Mouse (Mus musculus) G1E (cell line): ENCODE results near the gene Cdkn2c. TPM values are rescaled to one million over a fixed set of nuclear protein-coding genes. Genes with fewer than 3 reads are reported as not detected.

Source experiments
- ATAC-seq: 2 replicates; pipeline ENCODE4 v1.8.0; 2016; ENCODE audit warnings: mild to moderate bottlenecking; ENCODE audit not compliant: insufficient number of reproducible peaks, poor library complexity, low FRiP score, severe bottlenecking; ENCODE audit errors: extremely low read depth
- DNase-seq: peaks from one replicate; pipeline ENCODE4 v3.0.0; 2012; ENCODE audit warnings: low spot score
- H3K27me3 ChIP-seq: 2 replicates; pipeline ENCODE4 v1.6.1; 2012; ENCODE audit warnings: mild to moderate bottlenecking, low read length, inconsistent platforms; ENCODE audit not compliant: insufficient read depth
- H3K36me3 ChIP-seq: replicated peaks from 2 replicates; pipeline ENCODE3; 2012; ENCODE audit warnings: mild to moderate bottlenecking, inconsistent platforms
- H3K4me1 ChIP-seq: 2 replicates; pipeline ENCODE4 v1.6.1; 2012; ENCODE audit warnings: low read depth, low read length, inconsistent platforms, mixed read lengths; ENCODE audit not compliant: insufficient read depth
- H3K4me3 ChIP-seq: 2 replicates; pipeline ENCODE4 v1.5.1; 2012; ENCODE audit warnings: low read depth, mild to moderate bottlenecking, inconsistent platforms, low read length, moderate library complexity, mixed read lengths
- H3K9me3 ChIP-seq: replicated peaks from 2 replicates; pipeline ENCODE4 v1.6.1; 2012; ENCODE audit warnings: inconsistent platforms
- CTCF ChIP-seq: IDR thresholded peaks from 2 replicates; pipeline ENCODE4 v1.5.1; 2012; ENCODE audit warnings: low read depth, low read length, inconsistent platforms, mixed read lengths
- GATA1 ChIP-seq: IDR thresholded peaks from 2 replicates; pipeline ENCODE4 v1.6.1; 2012; ENCODE audit warnings: borderline replicate concordance, low read length, inconsistent platforms, mixed read lengths
- GATA2 ChIP-seq: IDR thresholded peaks from 2 replicates; pipeline ENCODE4 v1.6.1; 2012; ENCODE audit warnings: low read depth, low read length, inconsistent platforms, borderline replicate concordance
- POLR2AphosphoS5 ChIP-seq: IDR thresholded peaks from 2 replicates; pipeline ENCODE4 v1.6.1; 2012; ENCODE audit warnings: low read depth, low read length, inconsistent platforms; ENCODE audit not compliant: insufficient replicate concordance
- TAL1 ChIP-seq: conservative IDR thresholded peaks from 2 replicates; pipeline ENCODE4 v1.6.1; 2012; ENCODE audit warnings: low read depth, low read length, inconsistent platforms, mixed read lengths
- polyA plus RNA-seq: library from polyadenylated mRNA; stranded (reverse); fragments of >175 nt; gene quantifications from 2 replicates; pipeline ENCODE4 v1.2.3, GENCODE M21; 2012
- total RNA-seq, 2 experiments: library from RNA; stranded (forward) in 1 of 2; stranded (reverse) in 1 of 2; fragments of 200-1000 nt in 1 of 2; fragments of >200 nt in 1 of 2; fragmentation: Nextera tagmentation in 1 of 2; gene quantifications; 2 replicates each; pipeline ENCODE4 v1.2.3; 2014 to 2017

Cdkn2c gene
- total and polyA plus RNA-seq, 3 experiments = 38.8 to 86.7 (median 53.6) TPM

DNA sequence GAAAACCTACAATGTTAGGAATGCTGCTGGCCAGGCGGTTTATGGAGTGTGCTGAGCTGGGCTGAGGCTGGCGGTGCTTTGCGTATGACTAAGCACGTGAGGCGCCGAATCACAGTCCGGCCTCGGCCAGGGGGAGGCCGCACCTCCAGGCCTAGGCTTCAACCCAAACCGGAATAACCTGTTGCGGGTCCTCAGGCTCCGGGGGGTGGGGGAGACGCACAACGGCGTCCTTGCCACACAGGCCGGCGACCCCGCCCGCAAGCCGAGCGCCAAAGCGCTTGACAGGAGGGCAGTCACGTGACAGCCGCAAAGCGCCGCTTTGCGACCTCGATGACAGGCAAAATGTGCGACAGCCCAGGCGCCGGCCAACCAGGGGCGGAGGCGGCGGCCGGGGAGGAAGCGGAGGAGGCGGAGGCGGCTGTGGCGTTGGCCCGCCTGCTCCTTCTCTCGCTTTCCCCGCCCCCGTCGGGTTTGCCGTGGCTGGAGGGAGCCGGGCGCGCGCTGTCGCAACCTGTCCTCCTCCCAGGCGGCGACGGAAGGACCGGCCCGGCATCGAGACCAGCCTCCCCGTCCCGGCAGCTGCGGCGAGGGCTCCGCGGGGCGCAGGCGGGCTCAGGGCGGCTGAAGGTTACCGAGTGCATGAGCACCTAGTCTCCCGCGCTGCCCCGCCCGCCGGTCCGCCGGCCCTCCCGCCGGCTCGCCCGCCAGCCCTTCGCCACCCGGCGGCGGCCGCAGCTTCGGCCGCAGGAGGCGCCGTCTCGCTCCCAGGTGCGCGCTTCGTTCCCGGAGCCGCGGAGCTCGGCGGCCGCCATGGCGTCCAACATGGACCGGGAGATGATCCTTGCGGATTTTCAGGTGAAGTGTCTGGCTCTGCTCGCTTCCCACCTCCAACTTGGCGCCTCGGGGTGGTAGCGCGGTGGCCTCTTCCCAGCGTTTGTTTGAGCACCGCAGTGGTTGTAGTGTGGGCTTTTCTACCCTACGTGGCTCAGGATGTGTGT, 9.5 kb upstream of the Cdkn2c start, which contains the start of gene Faf1:
Faf1 (plus strand) TSS at position 371 of the 998 bp plus-strand sequence.
- Histone ChIP-seq H3K36me3 (peaks cover 5% of the 10 kb centered on the region), H3K4me3 (peak within 1 kb of the TSS; percentile 88), H3K27me3 (no peaks in the 10 kb centered on the region), H3K4me1 (peaks cover 28% of the 10 kb centered on the region), H3K9me3 (no peaks in the 10 kb centered on the region)
- DNase-seq = peak; percentile 91
- peak; percentile 85 for ATAC-seq
- TF ChIP-seq CTCF = no peak

DNA sequence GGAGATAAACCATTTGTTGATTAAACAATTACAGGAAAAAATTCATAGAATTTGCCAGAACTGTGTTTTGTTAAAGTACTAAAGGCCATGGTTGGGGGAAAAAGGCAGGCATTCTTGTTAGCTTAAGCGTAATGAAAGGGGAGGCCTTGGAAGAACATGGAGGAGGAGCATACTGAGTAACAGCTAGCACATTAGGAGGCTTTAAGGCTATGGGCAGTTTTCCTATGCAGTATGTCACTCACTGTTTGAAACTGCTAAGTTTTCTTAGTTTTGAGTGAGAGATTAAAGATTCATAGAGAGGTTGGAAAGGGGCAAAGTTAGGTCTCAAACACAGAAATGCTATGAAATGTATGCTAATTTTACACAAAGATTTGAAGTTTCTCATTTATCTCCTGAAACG, 7.1 kb upstream of the Cdkn2c start:
- no peak overlapping the region for H3K4me3 ChIP-seq
- ATAC-seq = no peak
- no peaks in the 10 kb centered on the region for H3K36me3 ChIP-seq
- H3K27me3 ChIP-seq = no peaks in the 10 kb centered on the region
- peaks cover 24% of the 10 kb centered on the region for H3K4me1 ChIP-seq
- H3K9me3 ChIP-seq = no peaks in the 10 kb centered on the region
- DNase-seq = no peak
- TF ChIP-seq GATA1 (no peak), POLR2AphosphoS5 (no peak), CTCF (no peak), GATA2 (no peak), TAL1 (no peak)

DNA sequence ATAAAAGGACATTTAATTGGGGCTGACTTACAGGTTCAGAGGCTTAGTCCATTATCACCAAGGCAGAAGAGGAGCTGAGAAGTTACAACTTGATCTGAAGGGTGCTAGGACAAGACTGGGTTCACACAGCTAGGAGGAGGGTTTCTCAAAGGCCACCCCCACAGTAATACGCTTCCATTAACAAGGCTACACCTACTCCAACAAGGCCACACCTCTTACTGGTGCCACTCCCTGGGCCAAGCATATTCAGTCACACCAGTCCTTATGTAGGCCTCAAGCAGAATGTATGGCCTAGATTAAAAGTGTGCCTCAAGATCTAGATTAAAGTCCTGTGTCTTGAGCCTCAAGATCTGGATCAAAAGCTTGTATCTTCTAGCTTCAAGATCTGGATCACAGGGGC, 5.0 kb upstream of the Cdkn2c start:
- no peak overlapping the region for H3K4me3 ChIP-seq
- no peaks in the 10 kb centered on the region for H3K36me3 ChIP-seq
- DNase-seq = no peak
- peaks cover 19% of the 10 kb centered on the region for H3K4me1 ChIP-seq
- no peaks in the 10 kb centered on the region for H3K27me3 ChIP-seq
- H3K9me3 ChIP-seq = no peaks in the 10 kb centered on the region
- no peak for TF ChIP-seq GATA2
- no peak for TF ChIP-seq TAL1
- no peak for TF ChIP-seq POLR2AphosphoS5
- no peak for TF ChIP-seq GATA1
- no peak for TF ChIP-seq CTCF
- no peak for ATAC-seq

DNA sequence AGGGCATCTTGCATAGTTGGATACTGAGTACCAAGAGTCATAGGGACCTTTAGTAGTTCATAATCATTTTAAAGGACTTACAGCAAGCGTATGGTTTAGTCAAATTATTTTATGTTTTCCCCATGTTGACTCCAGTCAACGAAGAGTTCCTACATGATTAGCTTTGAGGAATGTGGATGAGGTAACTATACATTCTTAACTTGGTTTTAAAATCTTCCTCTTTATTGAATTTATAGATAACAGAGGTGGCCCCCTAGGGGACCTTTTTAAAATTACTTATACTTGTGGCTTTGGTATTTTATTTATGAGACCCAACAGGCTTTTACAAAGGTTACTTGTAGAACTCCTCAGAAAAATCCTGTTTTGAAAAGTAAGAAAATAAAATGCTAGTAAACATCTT, 3.2 kb upstream of the Cdkn2c start:
- no peaks in the 10 kb centered on the region for H3K9me3 ChIP-seq
- H3K4me3 ChIP-seq = no peak overlapping the region
- peaks cover 15% of the 10 kb centered on the region for H3K4me1 ChIP-seq
- no peaks in the 10 kb centered on the region for H3K27me3 ChIP-seq
- no peaks in the 10 kb centered on the region for H3K36me3 ChIP-seq
- DNase-seq (no peak), ATAC-seq (no peak)
- no peak for TF ChIP-seq POLR2AphosphoS5
- no peak for TF ChIP-seq GATA1
- TF ChIP-seq CTCF = no peak
- no peak for TF ChIP-seq TAL1
- TF ChIP-seq GATA2 = no peak

DNA sequence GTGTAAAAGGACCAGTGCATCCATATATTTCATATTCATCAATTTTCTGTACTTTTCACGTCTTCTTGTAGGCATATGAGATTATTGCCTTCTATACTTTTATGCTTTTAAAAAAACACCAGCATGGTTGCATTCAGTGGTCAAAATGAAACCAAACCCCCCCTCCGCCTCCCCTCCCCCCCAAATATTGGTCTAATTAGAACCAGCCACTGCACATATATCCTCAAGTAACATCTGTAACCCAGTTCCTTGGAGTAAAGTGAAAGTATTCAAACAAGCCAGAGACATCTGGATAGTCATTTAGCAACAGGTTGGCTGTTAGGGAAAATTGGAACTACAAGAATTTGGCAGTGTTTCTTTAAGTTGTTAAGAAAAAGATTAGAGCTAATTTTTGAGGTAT, 529 bp upstream of the Cdkn2c start:
- TF ChIP-seq POLR2AphosphoS5 = no peak
- TF ChIP-seq GATA2 = no peak
- TF ChIP-seq CTCF = no peak
- no peak for TF ChIP-seq GATA1
- TF ChIP-seq TAL1 = no peak
- DNase-seq = peak; percentile 9
- no peaks in the 10 kb centered on the region for H3K9me3 ChIP-seq
- H3K27me3 ChIP-seq = no peaks in the 10 kb centered on the region
- no peak for ATAC-seq
- peaks cover 10% of the 10 kb centered on the region for H3K4me1 ChIP-seq
- H3K36me3 ChIP-seq = no peaks in the 10 kb centered on the region
- peak overlapping the region; percentile 89 for H3K4me3 ChIP-seq

DNA sequence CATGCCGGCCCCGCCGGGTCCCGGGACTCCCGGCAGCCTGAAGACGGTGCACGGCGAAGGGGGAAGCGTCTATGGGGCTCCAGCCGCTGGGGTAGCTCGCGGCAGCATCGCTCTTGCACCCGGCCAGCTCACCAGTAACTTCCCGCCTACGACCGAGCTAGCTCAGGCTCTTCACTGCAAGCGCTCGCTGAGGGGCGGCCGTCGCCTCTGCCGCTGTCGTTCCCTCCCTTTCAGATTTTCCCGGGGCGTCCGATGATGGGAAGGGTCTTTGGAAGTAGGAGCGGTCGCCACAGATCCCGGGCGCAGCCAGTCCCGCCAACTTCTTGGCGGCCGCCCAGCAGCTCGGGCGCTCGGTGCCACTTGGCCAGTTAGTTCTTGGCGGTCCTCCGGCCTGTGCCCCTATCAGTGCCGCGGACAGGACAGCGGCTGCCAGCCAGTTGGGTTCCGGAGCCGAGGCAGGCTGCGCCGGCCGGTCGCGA, 968 bp downstream of the Cdkn2c start:
- Histone ChIP-seq H3K27me3 (no peaks in the 10 kb centered on the region), H3K9me3 (no peaks in the 10 kb centered on the region), H3K4me3 (peak overlapping the region; percentile 89), H3K4me1 (peaks cover 13% of the 10 kb centered on the region), H3K36me3 (peaks cover 4% of the 10 kb centered on the region)
- no peak for TF ChIP-seq POLR2AphosphoS5
- no peak for TF ChIP-seq GATA1
- TF ChIP-seq CTCF = no peak
- no peak for TF ChIP-seq TAL1
- TF ChIP-seq GATA2 = no peak
- ATAC-seq (no peak), DNase-seq (no peak)
